Mouse (Mus musculus): ENCODE data around the gene Abca8b.
"Not testable (repeated sequence)": the region's sequence is repeated elsewhere in the genome, so short reads cannot be mapped to it uniquely, and the experiment has no call there.

Gene Abca8b

GRCm38 (mm10) chr11:109995624-109996023 is at the start of gene Abca8b:
Abca8b (minus strand) TSS chr11:109995845.
- no peak for DNase-seq (ENCODE audit: extremely low read depth, low read depth, low spot score)

- no peak for DNase-seq (ENCODE audit: extremely low read depth, low read depth, low spot score)
Measured at GRCm38 (mm10) chr11:110037795-110038194, 42.1 kb upstream of the Abca8b start.

- no peak for DNase-seq (ENCODE audit: extremely low read depth, low read depth, low spot score)
Measured at GRCm38 (mm10) chr11:110028913-110029695, 33.5 kb upstream of the Abca8b start.

- no peak for DNase-seq (ENCODE audit: extremely low read depth, low read depth, low spot score)
Measured at GRCm38 (mm10) chr11:110010836-110011546, 15.3 kb upstream of the Abca8b start.

- peak; percentile 8 for DNase-seq (ENCODE audit: extremely low read depth, low read depth, low spot score)
Measured at GRCm38 (mm10) chr11:109995013-109995412, 632 bp downstream of the Abca8b start.

GRCm38 (mm10) chr11:109994014-109994413 is 1.6 kb downstream of the Abca8b start:
- DNase-seq (ENCODE audit: extremely low read depth, low read depth, low spot score), result no peak

- no peak for DNase-seq (ENCODE audit: extremely low read depth, low read depth, low spot score)
Measured at GRCm38 (mm10) chr11:109991270-109991669, 4.4 kb downstream of the Abca8b start.

GRCm38 (mm10) chr11:109990256-109990655 is 5.4 kb downstream of the Abca8b start:
- no peak for DNase-seq (ENCODE audit: extremely low read depth, low read depth, low spot score)

- DNase-seq (ENCODE audit: extremely low read depth, low read depth, low spot score), result no peak
Measured at GRCm38 (mm10) chr11:109988164-109988563, 7.5 kb downstream of the Abca8b start.

GRCm38 (mm10) chr11:109987460-109988072 is 8.1 kb downstream of the Abca8b start:
- not testable (repeated sequence) for DNase-seq (ENCODE audit: extremely low read depth, low read depth, low spot score)

- DNase-seq (ENCODE audit: extremely low read depth, low read depth, low spot score), result no peak
Measured at GRCm38 (mm10) chr11:109981872-109982271, 13.8 kb downstream of the Abca8b start.

GRCm38 (mm10) chr11:109970521-109970920 is 25.1 kb downstream of the Abca8b start:
- no peak for DNase-seq (ENCODE audit: extremely low read depth, low read depth, low spot score)

- no peak for DNase-seq (ENCODE audit: extremely low read depth, low read depth, low spot score)
Measured at GRCm38 (mm10) chr11:109961495-109962492, 33.9 kb downstream of the Abca8b start.

GRCm38 (mm10) chr11:109955185-109955584 is 40.5 kb downstream of the Abca8b start:
- DNase-seq (ENCODE audit: extremely low read depth, low read depth, low spot score), result no peak

GRCm38 (mm10) chr11:109936915-109937314 is 58.7 kb downstream of the Abca8b start:
- no peak for DNase-seq (ENCODE audit: extremely low read depth, low read depth, low spot score)

- not testable (repeated sequence) for DNase-seq (ENCODE audit: extremely low read depth, low read depth, low spot score)
Measured at GRCm38 (mm10) chr11:109933207-109933606, 62.4 kb downstream of the Abca8b start.

GRCm38 (mm10) chr11:109928489-109928888 is 67.2 kb downstream of the Abca8b start:
- no peak for DNase-seq (ENCODE audit: extremely low read depth, low read depth, low spot score)

GRCm38 (mm10) chr11:109926718-109927680 is 68.6 kb downstream of the Abca8b start:
- DNase-seq (ENCODE audit: extremely low read depth, low read depth, low spot score), result no peak

- DNase-seq (ENCODE audit: extremely low read depth, low read depth, low spot score), result no peak
Measured at GRCm38 (mm10) chr11:109922236-109922635, 73.4 kb downstream of the Abca8b start.
